Mouse (Mus musculus) spleen, postnatal 14 days (tissue): ENCODE data around the gene Elmod3.

Experiments
- DNase-seq, 2 experiments: peaks; one replicate each; pipeline ENCODE4 v3.0.0; 2021 to 2022; ENCODE audit warnings: low spot score in 2 of 2

The Elmod3 gene

GRCm38 (mm10) chr6:72615151-72615550, 16.9 kb upstream of the Elmod3 start:
- DNase-seq, result no peak

- DNase-seq, result no peak
Observed at GRCm38 (mm10) chr6:72610261-72610660, 12.0 kb upstream of the Elmod3 start.

GRCm38 (mm10) chr6:72608662-72609184, 10.5 kb upstream of the Elmod3 start:
- no peak for DNase-seq

GRCm38 (mm10) chr6:72607676-72608075, 9.5 kb upstream of the Elmod3 start:
- no peak for DNase-seq

GRCm38 (mm10) chr6:72607060-72607459, 8.8 kb upstream of the Elmod3 start:
- DNase-seq, result no peak

GRCm38 (mm10) chr6:72604066-72604465, 5.9 kb upstream of the Elmod3 start:
- DNase-seq, result no peak

- DNase-seq, result peak; percentile 63 to 78
Observed at GRCm38 (mm10) chr6:72601732-72602131, 3.5 kb upstream of the Elmod3 start.

- no peak for DNase-seq
Observed at GRCm38 (mm10) chr6:72600771-72601170, 2.6 kb upstream of the Elmod3 start.

- DNase-seq, result no peak
Observed at GRCm38 (mm10) chr6:72600216-72600615, 2.0 kb upstream of the Elmod3 start.

GRCm38 (mm10) chr6:72598791-72599557, 761 bp upstream of the Elmod3 start:
- DNase-seq, result no peak

- no peak for DNase-seq
Observed at GRCm38 (mm10) chr6:72597083-72597874, 934 bp downstream of the Elmod3 start.

- DNase-seq, result no peak
Observed at GRCm38 (mm10) chr6:72593914-72594313, 4.3 kb downstream of the Elmod3 start.

- DNase-seq, result no peak
Observed at GRCm38 (mm10) chr6:72593011-72593803, 5.0 kb downstream of the Elmod3 start.

GRCm38 (mm10) chr6:72590111-72590510, 8.1 kb downstream of the Elmod3 start:
- no peak for DNase-seq

- DNase-seq, result no peak
Observed at GRCm38 (mm10) chr6:72588307-72588706, 9.9 kb downstream of the Elmod3 start.

- DNase-seq, result no peak
Observed at GRCm38 (mm10) chr6:72586701-72587100, 11.5 kb downstream of the Elmod3 start.

GRCm38 (mm10) chr6:72584154-72584553, 14.1 kb downstream of the Elmod3 start:
- DNase-seq, result no peak

GRCm38 (mm10) chr6:72583211-72583839, 14.9 kb downstream of the Elmod3 start:
- DNase-seq, result no peak

- DNase-seq, result no peak
Observed at GRCm38 (mm10) chr6:72581625-72582382, 16.4 kb downstream of the Elmod3 start.

GRCm38 (mm10) chr6:72576041-72576440, 22.2 kb downstream of the Elmod3 start:
- no peak for DNase-seq

GRCm38 (mm10) chr6:72571826-72572225, 26.4 kb downstream of the Elmod3 start:
- no peak for DNase-seq
